Mouse (Mus musculus): ENCODE measurements around the gene Trim25.

- TF ChIP-seq CTCF (IDR thresholded peaks at IDR 0.05; ENCODE audit: borderline replicate concordance, control insufficient read depth, extremely low read depth, insufficient read depth, low read length, poor library complexity) (no peak), POLR2A (IDR thresholded peaks at IDR 0.05; ENCODE audit: control insufficient read depth, extremely low read depth, insufficient read depth, low read length, poor library complexity) (no peak)
These were observed 7.2 kb downstream of the Trim25 start for GRCm38 (mm10) chr11:89006404-89006803.
